ENCODE assay signal across 14 mouse cellular contexts in the genomic region with DNA sequence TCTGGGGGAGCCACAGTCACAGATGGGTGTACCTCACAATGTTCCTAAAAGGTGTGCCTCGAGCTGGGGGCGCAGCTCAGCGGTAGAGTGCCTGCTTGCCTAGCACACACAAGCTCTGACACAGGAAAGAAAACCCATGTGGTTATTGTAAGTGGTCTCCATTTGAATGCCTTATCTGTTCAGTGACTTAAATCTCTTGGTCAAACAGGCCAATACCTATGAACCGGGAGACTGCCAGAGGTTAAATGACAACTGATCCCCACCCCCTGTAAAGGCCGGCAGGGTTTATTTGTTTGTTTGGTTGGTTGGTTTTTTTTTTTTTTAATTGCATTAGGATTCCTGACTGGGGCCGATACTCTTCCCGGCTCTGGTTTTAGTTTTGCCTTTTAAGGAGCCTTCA. TPM values are rescaled to one million over a fixed set of nuclear protein-coding genes. Genes with fewer than 3 reads are reported as not detected.
DNase-seq lines count a peak whose midpoint lies in the region; ATAC-seq lines count a peak whose summit lies in the region.
"Had no signal": no experiment of that assay in that cellular context is flagged by ENCODE, and none has a peak within 500 bp of the region (broad histone marks: within the 10 kb centered on the region; RNA-seq: fewer than 3 reads in every experiment).

No protein-coding gene starts in this region.

- peak overlapping the region; percentile 8; the same call in 1 of the 2 replicates for H3K4me3 ChIP-seq in heart, embryonic 10.5 days
- peak overlapping the region; percentile 94 for H3K4me3 ChIP-seq in kidney, embryonic 15.5 days (replicated peaks)
- H3K4me3 ChIP-seq in embryonic facial prominence, embryonic 13.5 days, result no peak overlapping the region
- H3K4me3 ChIP-seq in liver, embryonic 13.5 days (replicated peaks), result peak overlapping the region; percentile 100
- H3K4me3 ChIP-seq: hindbrain, embryonic 15.5 days had no signal

- peaks cover 26% of the 10 kb centered on the region; the same call in 1 of the 2 replicates for H3K36me3 ChIP-seq in heart, embryonic 10.5 days
- H3K36me3 ChIP-seq in kidney, embryonic 15.5 days, result peaks cover 16% of the 10 kb centered on the region
- peaks cover 20% of the 10 kb centered on the region for H3K36me3 ChIP-seq in embryonic facial prominence, embryonic 13.5 days
- H3K36me3 ChIP-seq in liver, embryonic 13.5 days, result peaks cover 71% of the 10 kb centered on the region

- ATAC-seq in kidney, embryonic 15.5 days (replicated peaks; ENCODE audit: low FRiP score), result no peak
- no peak for ATAC-seq in embryonic facial prominence, embryonic 13.5 days (ENCODE audit: insufficient number of reproducible peaks, insufficient read depth, low FRiP score, low TSS enrichment, low read depth)
- no peak for ATAC-seq in liver, embryonic 13.5 days (ENCODE audit: low read depth)
- ATAC-seq: forebrain, embryonic 14.5 days had no signal

- H3K27ac ChIP-seq in heart, embryonic 10.5 days, result no peak overlapping the region
- no peak overlapping the region for H3K27ac ChIP-seq in kidney, embryonic 15.5 days
- no peak overlapping the region for H3K27ac ChIP-seq in embryonic facial prominence, embryonic 13.5 days
- H3K27ac ChIP-seq in liver, embryonic 13.5 days, result peak overlapping the region; percentile 60; the same call in 1 of the 2 replicates
- H3K27ac ChIP-seq: hindbrain, embryonic 15.5 days had no signal

- H3K4me1 ChIP-seq in heart, embryonic 10.5 days, result peaks cover 48% of the 10 kb centered on the region
- peaks cover 52% of the 10 kb centered on the region for H3K4me1 ChIP-seq in kidney, embryonic 15.5 days
- peaks cover 27% of the 10 kb centered on the region for H3K4me1 ChIP-seq in embryonic facial prominence, embryonic 13.5 days
- peaks cover 62% of the 10 kb centered on the region for H3K4me1 ChIP-seq in liver, embryonic 13.5 days (replicated peaks)

- no peaks in the 10 kb centered on the region for H3K27me3 ChIP-seq in heart, embryonic 10.5 days (ENCODE audit: insufficient read depth, poor library complexity, severe bottlenecking)
- H3K27me3 ChIP-seq in kidney, embryonic 15.5 days, result no peaks in the 10 kb centered on the region
- H3K27me3 ChIP-seq in embryonic facial prominence, embryonic 13.5 days, result no peaks in the 10 kb centered on the region
- H3K27me3 ChIP-seq in liver, embryonic 13.5 days, result no peaks in the 10 kb centered on the region
- H3K27me3 ChIP-seq: hindbrain, embryonic 15.5 days had no signal

- DNase-seq in heart, embryonic 10.5 days (ENCODE audit: low spot score), result peak; percentile 65
- DNase-seq in heart, postnatal 4 days, result no peak
- DNase-seq in kidney, postnatal 14 days, result no peak
- no peak for DNase-seq in liver, embryonic 13.5 days
- DNase-seq in thymus, adult 18-20 months, result no peak
- DNase-seq: adrenal gland, adult 8-10 months; cerebellum, postnatal 10 days; kidney, postnatal 36 days; lung, postnatal 10 days had no signal

- H3K4me2 ChIP-seq in kidney, embryonic 15.5 days, result peak overlapping the region; percentile 42
- peak overlapping the region; percentile 28; the same call in 1 of the 2 replicates for H3K4me2 ChIP-seq in embryonic facial prominence, embryonic 13.5 days
- peak overlapping the region; percentile 75 for H3K4me2 ChIP-seq in liver, embryonic 13.5 days

- peak overlapping the region; percentile 14; the same call in 1 of the 2 replicates for H3K9ac ChIP-seq in kidney, embryonic 15.5 days
- no peak overlapping the region for H3K9ac ChIP-seq in embryonic facial prominence, embryonic 13.5 days
- peak overlapping the region; percentile 65; the same call in 1 of the 2 replicates for H3K9ac ChIP-seq in liver, embryonic 13.5 days
- H3K9ac ChIP-seq: hindbrain, embryonic 15.5 days had no signal

- WGBS in heart, embryonic 10.5 days, result 64% methylated on average over 7 of the region's 7 CpGs
- WGBS in kidney, embryonic 15.5 days, result 70% methylated on average over 7 of the region's 7 CpGs
- WGBS in embryonic facial prominence, embryonic 13.5 days, result 57% methylated on average over 7 of the region's 7 CpGs
- 71% methylated on average over 7 of the region's 7 CpGs for WGBS in liver, embryonic 13.5 days (ENCODE audit: insufficient replicate concordance)

- no peaks in the 10 kb centered on the region for H3K9me3 ChIP-seq in heart, embryonic 10.5 days
- H3K9me3 ChIP-seq in kidney, embryonic 15.5 days (replicated peaks), result no peaks in the 10 kb centered on the region
- H3K9me3 ChIP-seq in embryonic facial prominence, embryonic 13.5 days, result no peaks in the 10 kb centered on the region
- no peaks in the 10 kb centered on the region for H3K9me3 ChIP-seq in liver, embryonic 13.5 days (replicated peaks)
- H3K9me3 ChIP-seq: G1E; hindbrain, embryonic 15.5 days had no signal

RNA-seq across cellular contexts. Expression of a gene that starts 4.5 kb away (rescaled TPM):
- 92.7 and 104 TPM in 2 replicates for polyA plus RNA-seq in heart, embryonic 10.5 days (2016; fragmentation: Nextera tagmentation; extraction: Ambion mirVana)
- total RNA-seq in heart, postnatal 4 days (2021), result 100 to 1,000 TPM; 201 to 218 TPM
- 113 and 125 TPM in 2 replicates for polyA plus RNA-seq in kidney, embryonic 15.5 days (2015; fragmentation: Nextera tagmentation; extraction: Ambion mirVana)
- 84.9 and 85.7 TPM in 2 replicates for polyA plus RNA-seq in embryonic facial prominence, embryonic 13.5 days (2015; fragmentation: Nextera tagmentation; extraction: Ambion mirVana)
- polyA plus RNA-seq in liver, embryonic 13.5 days (2015; fragmentation: Nextera tagmentation; extraction: Ambion mirVana), result 81.7 and 96.5 TPM in 2 replicates

RNA-seq across cellular contexts. Expression of a gene that starts 44.5 kb away (rescaled TPM):
- 328 and 389 TPM in 2 replicates for polyA plus RNA-seq in heart, embryonic 10.5 days (2016; fragmentation: Nextera tagmentation; extraction: Ambion mirVana)
- total RNA-seq in heart, postnatal 4 days (2021), result 100 to 1,000 TPM; 143 to 146 TPM
- polyA plus RNA-seq in kidney, embryonic 15.5 days (2015; fragmentation: Nextera tagmentation; extraction: Ambion mirVana), result 347 and 381 TPM in 2 replicates
- 308 and 327 TPM in 2 replicates for polyA plus RNA-seq in embryonic facial prominence, embryonic 13.5 days (2015; fragmentation: Nextera tagmentation; extraction: Ambion mirVana)
- 183 and 200 TPM in 2 replicates for polyA plus RNA-seq in liver, embryonic 13.5 days (2015; fragmentation: Nextera tagmentation; extraction: Ambion mirVana)

RNA-seq across cellular contexts. Expression of a gene that starts 57.7 kb away (rescaled TPM):
- polyA plus RNA-seq in heart, embryonic 10.5 days (2016; fragmentation: Nextera tagmentation; extraction: Ambion mirVana), result 445 and 534 TPM in 2 replicates
- total RNA-seq in heart, postnatal 4 days (2021), result 100 to 1,000 TPM; 284 to 300 TPM
- 337 and 354 TPM in 2 replicates for polyA plus RNA-seq in kidney, embryonic 15.5 days (2015; fragmentation: Nextera tagmentation; extraction: Ambion mirVana)
- polyA plus RNA-seq in embryonic facial prominence, embryonic 13.5 days (2015; fragmentation: Nextera tagmentation; extraction: Ambion mirVana), result 316 and 339 TPM in 2 replicates
- 255 and 265 TPM in 2 replicates for polyA plus RNA-seq in liver, embryonic 13.5 days (2015; fragmentation: Nextera tagmentation; extraction: Ambion mirVana)
